ENCODE assay signal across 15 mouse cellular contexts in genomic region chr5:50122829-50123241, GRCm38 (mm10).
DNase-seq lines count a peak whose midpoint lies in the region; ATAC-seq and TF ChIP-seq lines count a peak whose summit lies in the region.
"Had no signal": no experiment of that assay in that cellular context is flagged by ENCODE, and none has a peak within 500 bp of the region (broad histone marks: within the 10 kb centered on the region; RNA-seq: fewer than 3 reads in every experiment).

No protein-coding gene starts in this region.

- H3K9ac ChIP-seq in kidney, postnatal 0 days (ENCODE audit: low read depth, low read length): no peak overlapping the region
- no peak overlapping the region for H3K9ac ChIP-seq in embryonic facial prominence, embryonic 14.5 days (ENCODE audit: low read depth, low read length)
- no peak overlapping the region for H3K9ac ChIP-seq in limb, embryonic 15.5 days
- H3K9ac ChIP-seq: lung, embryonic 14.5 days had no signal

- DNase-seq in kidney, postnatal 0 days (ENCODE audit: low spot score): peak; percentile 22
- no peak for DNase-seq in kidney, adult 18-20 months
- DNase-seq in WW6 (ENCODE audit: low read depth, low spot score): peak; percentile 70
- DNase-seq in embryonic facial prominence, embryonic 14.5 days (ENCODE audit: low spot score): peak; percentile 78
- DNase-seq in right cerebral cortex, postnatal 10 days (ENCODE audit: low spot score in 2 of 2): no peak
- DNase-seq in layer of hippocampus, adult 18-20 months (ENCODE audit: low spot score in 2 of 2): no peak
- DNase-seq in thymus, postnatal 4 days: no peak
- DNase-seq: B cell, adult 2 months; cerebellum, adult 11 months; gastrocnemius, adult 2 months; kidney, adult 2 months; lung, embryonic 14.5 days had no signal

- H3K4me1 ChIP-seq in kidney, postnatal 0 days (replicated peaks; ENCODE audit: insufficient read depth, low read length): no peaks in the 10 kb centered on the region
- 0 out of 2 replicates have a peak, but pooled peaks cover 5% of the 10 kb centered on the region for H3K4me1 ChIP-seq in embryonic facial prominence, embryonic 14.5 days (ENCODE audit: control insufficient read depth, insufficient read depth, low read length)
- H3K4me1 ChIP-seq in limb, embryonic 15.5 days: no peaks in the 10 kb centered on the region
- H3K4me1 ChIP-seq: heart, embryonic 10.5 days had no signal

- no peak overlapping the region for H3K27ac ChIP-seq in kidney, postnatal 0 days
- H3K27ac ChIP-seq in embryonic facial prominence, embryonic 14.5 days (replicated peaks; ENCODE audit: low read depth, low read length): no peak overlapping the region
- H3K27ac ChIP-seq in limb, embryonic 15.5 days: 0 out of 2 replicates have a peak overlapping the region, but pooled peaks have one; percentile 13
- H3K27ac ChIP-seq: gastrocnemius, adult 2 months; heart, embryonic 10.5 days had no signal

- H3K4me2 ChIP-seq in kidney, postnatal 0 days (ENCODE audit: low read length): no peak overlapping the region
- no peak overlapping the region for H3K4me2 ChIP-seq in embryonic facial prominence, embryonic 14.5 days (ENCODE audit: low read depth, low read length)
- no peak overlapping the region for H3K4me2 ChIP-seq in limb, embryonic 15.5 days
- H3K4me2 ChIP-seq: lung, embryonic 14.5 days had no signal

- TF ChIP-seq CTCF in kidney, postnatal 0 days (IDR thresholded peaks at IDR 0.05; ENCODE audit: low read depth): no peak

- H3K27me3 ChIP-seq in kidney, postnatal 0 days (ENCODE audit: insufficient read depth, low read length): no peaks in the 10 kb centered on the region
- no peaks in the 10 kb centered on the region for H3K27me3 ChIP-seq in embryonic facial prominence, embryonic 14.5 days (replicated peaks; ENCODE audit: control insufficient read depth, insufficient read depth, low read length)
- no peaks in the 10 kb centered on the region for H3K27me3 ChIP-seq in limb, embryonic 15.5 days

- no peaks in the 10 kb centered on the region for H3K36me3 ChIP-seq in kidney, postnatal 0 days (ENCODE audit: insufficient read depth, low read length)
- H3K36me3 ChIP-seq in embryonic facial prominence, embryonic 14.5 days (ENCODE audit: control insufficient read depth, insufficient read depth, low read length): no peaks in the 10 kb centered on the region
- no peaks in the 10 kb centered on the region for H3K36me3 ChIP-seq in limb, embryonic 15.5 days
- H3K36me3 ChIP-seq: heart, embryonic 10.5 days had no signal

- H3K9me3 ChIP-seq in kidney, postnatal 0 days (replicated peaks; ENCODE audit: low read length): no peaks in the 10 kb centered on the region
- no peaks in the 10 kb centered on the region for H3K9me3 ChIP-seq in embryonic facial prominence, embryonic 14.5 days (ENCODE audit: control insufficient read depth, low read length)
- H3K9me3 ChIP-seq in limb, embryonic 15.5 days: no peaks in the 10 kb centered on the region
- H3K9me3 ChIP-seq: heart, embryonic 10.5 days had no signal

- WGBS in kidney, postnatal 0 days: 17% methylated on average over 1 of the region's 1 CpGs
- 0% methylated on average over 1 of the region's 1 CpGs for WGBS in embryonic facial prominence, embryonic 14.5 days
- 0% methylated on average over 1 of the region's 1 CpGs for WGBS in limb, embryonic 15.5 days

- ATAC-seq in kidney, postnatal 0 days (replicated peaks; ENCODE audit: low FRiP score, low read depth): no peak
- peak; percentile 92 for ATAC-seq in embryonic facial prominence, embryonic 14.5 days (ENCODE audit: low read depth)
- peak; percentile 85 for ATAC-seq in limb, embryonic 15.5 days (ENCODE audit: insufficient number of reproducible peaks, low FRiP score, low TSS enrichment, low read depth)
- ATAC-seq: activated CD4-positive, CD25-positive, alpha-beta regulatory T cell, adult 4 months had no signal

- H3K4me3 ChIP-seq in kidney, postnatal 0 days (replicated peaks; ENCODE audit: low read depth, low read length): no peak overlapping the region
- no peak overlapping the region for H3K4me3 ChIP-seq in embryonic facial prominence, embryonic 14.5 days (ENCODE audit: low read depth, low read length)
- H3K4me3 ChIP-seq in limb, embryonic 15.5 days: no peak overlapping the region
- H3K4me3 ChIP-seq: gastrocnemius, adult 2 months; heart, embryonic 10.5 days had no signal

Comparison
In these comparisons a context has a peak if more than half of its experiments do, and no peak if none do; other contexts are left out.
1. DNase-seq: peak in kidney, postnatal 0 days (single experiment), WW6 (single experiment) and embryonic facial prominence, embryonic 14.5 days (single experiment); none in kidney, adult 18-20 months (single experiment), right cerebral cortex, postnatal 10 days (0 of 2), layer of hippocampus, adult 18-20 months (0 of 2) and thymus, postnatal 4 days (single experiment).